13 mouse cellular contexts compared by ENCODE assay signal in the genomic region with DNA sequence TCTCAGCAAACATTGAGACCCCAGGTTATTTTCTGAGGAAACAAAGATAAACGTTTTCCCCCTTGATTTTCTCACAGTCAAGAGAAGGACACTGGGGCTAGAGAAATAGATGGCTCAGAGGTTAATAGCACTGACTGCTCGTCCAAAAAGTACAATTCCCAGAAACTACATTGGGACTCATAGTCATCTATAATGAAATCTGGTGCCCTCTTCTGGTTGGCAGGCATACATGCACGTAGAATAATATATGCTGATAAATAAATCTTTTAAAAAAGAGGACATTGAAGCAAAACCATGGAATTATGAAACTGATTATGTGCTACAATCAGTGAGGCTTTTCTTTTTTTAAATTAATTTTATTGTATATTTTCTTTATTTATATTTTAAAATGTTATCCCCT. TPM values are rescaled to one million over a fixed set of nuclear protein-coding genes. Genes with fewer than 3 reads are reported as not detected.
DNase-seq lines count a peak whose midpoint lies in the region; ATAC-seq and TF ChIP-seq lines count a peak whose summit lies in the region.
"Had no signal": no experiment of that assay in that cellular context is flagged by ENCODE, and none has a peak within 500 bp of the region (broad histone marks: within the 10 kb centered on the region; RNA-seq: fewer than 3 reads in every experiment).

No protein-coding gene starts in this region.

- no peak for ATAC-seq in lung, postnatal 0 days
- 0 out of 2 replicates have a peak, but pooled peaks have one; percentile 52 for ATAC-seq in common myeloid progenitor, adult 5-6 weeks (replicated peaks; ENCODE audit: low read depth, poor library complexity, severe bottlenecking)
- ATAC-seq in stomach, postnatal 0 days (ENCODE audit: low FRiP score, low TSS enrichment), result no peak

- intact Hi-C loops in gastrocnemius, adult 2 months (cut with DNase I), result loop anchor here (10.0 kb wide), 1 partner anchor 638 kb away; no protein-coding TSS in a partner anchor

- no peak for DNase-seq in gastrocnemius, adult 2 months
- DNase-seq in gastrocnemius, postnatal 4 days (ENCODE audit: low spot score in 2 of 2), result no peak
- peak; percentile 59 for DNase-seq in lung, postnatal 0 days (ENCODE audit: low spot score)
- no peak for DNase-seq in lung, postnatal 25 days (ENCODE audit: low spot score)
- no peak for DNase-seq in stomach, postnatal 0 days (ENCODE audit: low spot score)
- no peak for DNase-seq in kidney, adult 8-10 months
- no peak for DNase-seq in spleen, postnatal 36 days (ENCODE audit: low spot score in 2 of 2)
- DNase-seq: kidney, adult 11 months had no signal

- 39% methylated on average over 3 of the region's 3 CpGs for WGBS in lung, postnatal 0 days
- 38% methylated on average over 3 of the region's 3 CpGs for whole genome bisulfite sequencing in stomach, postnatal 0 days

- no peaks in the 10 kb centered on the region for H3K4me1 ChIP-seq in lung, postnatal 0 days (ENCODE audit: insufficient read depth, low read depth, low read length)
- H3K4me1 ChIP-seq in stomach, postnatal 0 days (replicated peaks; ENCODE audit: control insufficient read depth, insufficient read depth), result no peaks in the 10 kb centered on the region

- no peaks in the 10 kb centered on the region for H3K9me3 ChIP-seq in lung, postnatal 0 days (ENCODE audit: low read length)
- H3K9me3 ChIP-seq in stomach, postnatal 0 days (ENCODE audit: control insufficient read depth, low read length), result no peaks in the 10 kb centered on the region

- no peak for TF ChIP-seq EP300 in lung, postnatal 0 days (IDR thresholded peaks at IDR 0.05)
- no peak for TF ChIP-seq EP300 in stomach, postnatal 0 days (optimal IDR thresholded peaks at IDR 0.05)

- TF ChIP-seq CTCF in gastrocnemius, adult 2 months (IDR thresholded peaks at IDR 0.05), result peak; percentile 58
- peak; percentile 64 for TF ChIP-seq CTCF in lung, postnatal 0 days (IDR thresholded peaks at IDR 0.05)
- peak; percentile 75 for TF ChIP-seq CTCF in stomach, postnatal 0 days (IDR thresholded peaks at IDR 0.05; ENCODE audit: low read depth)

- no peak overlapping the region for H3K9ac ChIP-seq in lung, postnatal 0 days (replicated peaks; ENCODE audit: low read depth)
- no peak overlapping the region for H3K9ac ChIP-seq in stomach, postnatal 0 days (ENCODE audit: low read length)

- no peak overlapping the region for H3K4me2 ChIP-seq in lung, postnatal 0 days (replicated peaks; ENCODE audit: low read depth, low read length)
- H3K4me2 ChIP-seq in stomach, postnatal 0 days (replicated peaks; ENCODE audit: low read depth), result no peak overlapping the region
- H3K4me2 ChIP-seq: midbrain, embryonic 11.5 days had no signal

- no peaks in the 10 kb centered on the region for H3K27me3 ChIP-seq in lung, postnatal 0 days (replicated peaks; ENCODE audit: insufficient read depth, low read length)
- H3K27me3 ChIP-seq in stomach, postnatal 0 days (ENCODE audit: control insufficient read depth, insufficient read depth, low read length), result no peaks in the 10 kb centered on the region

- H3K4me3 ChIP-seq in gastrocnemius, adult 2 months, result no peak overlapping the region
- no peak overlapping the region for H3K4me3 ChIP-seq in lung, postnatal 0 days (ENCODE audit: low read depth, low read length)
- H3K4me3 ChIP-seq in stomach, postnatal 0 days (ENCODE audit: low read depth, low read length), result no peak overlapping the region
- H3K4me3 ChIP-seq: erythroblast, embryonic 14.5 days had no signal

- H3K27ac ChIP-seq in gastrocnemius, adult 2 months, result no peak overlapping the region
- no peak overlapping the region for H3K27ac ChIP-seq in lung, postnatal 0 days (ENCODE audit: low read length)
- H3K27ac ChIP-seq in stomach, postnatal 0 days (replicated peaks), result no peak overlapping the region

- no peaks in the 10 kb centered on the region for H3K36me3 ChIP-seq in lung, postnatal 0 days (ENCODE audit: insufficient read depth, low read length)
- no peaks in the 10 kb centered on the region for H3K36me3 ChIP-seq in stomach, postnatal 0 days (ENCODE audit: control insufficient read depth, insufficient read depth, low read length)

RNA-seq across cellular contexts. Expression of a gene that starts 14.7 kb away (rescaled TPM):
- not detected for total RNA-seq in gastrocnemius, adult 2 months (2021)
- total RNA-seq in gastrocnemius, postnatal 4 days (2021), result not detected
- not detected in 2 replicates for polyA plus RNA-seq in lung, postnatal 0 days (2015; fragmentation: Nextera tagmentation; extraction: Ambion mirVana)
- total RNA-seq in common myeloid progenitor, adult 5-6 weeks (2017), result not detected in 2 replicates
- polyA plus RNA-seq in stomach, postnatal 0 days (2015; fragmentation: Nextera tagmentation; extraction: Ambion mirVana), result 34.4 and 35.0 TPM in 2 replicates
- total RNA-seq: granulocyte monocyte progenitor cell, adult 5-6 weeks; left cerebral cortex, postnatal 36 days had no signal
- polyA plus RNA-seq: erythroblast, embryonic 14.5 days; midbrain, embryonic 11.5 days had no signal

RNA-seq across cellular contexts. Expression of a gene that starts 44.4 kb away (rescaled TPM):
- total RNA-seq in gastrocnemius, adult 2 months (2021), result not detected
- total RNA-seq in gastrocnemius, postnatal 4 days (2021), result not detected
- not detected in 2 replicates for polyA plus RNA-seq in lung, postnatal 0 days (2015; fragmentation: Nextera tagmentation; extraction: Ambion mirVana)
- not detected in 2 replicates for total RNA-seq in common myeloid progenitor, adult 5-6 weeks (2017)
- polyA plus RNA-seq in stomach, postnatal 0 days (2015; fragmentation: Nextera tagmentation; extraction: Ambion mirVana), result 1.1 and 1.2 TPM in 2 replicates
- total RNA-seq: granulocyte monocyte progenitor cell, adult 5-6 weeks; left cerebral cortex, postnatal 36 days had no signal
- polyA plus RNA-seq: erythroblast, embryonic 14.5 days; midbrain, embryonic 11.5 days had no signal
